Mouse (Mus musculus) lung, postnatal 10 days (tissue): ENCODE data around the gene Crip3.

Source experiments
- DNase-seq: peaks from one replicate; pipeline ENCODE4 v3.0.0; 2021

Crip3 gene

GRCm38 (mm10) chr17:46457791-46458190, 29.1 kb downstream of the Crip3 start:
- DNase-seq = peak; percentile 49

GRCm38 (mm10) chr17:46458439-46458838, 29.7 kb downstream of the Crip3 start:
- DNase-seq = no peak

- DNase-seq = no peak
Measured at GRCm38 (mm10) chr17:46460673-46461072, 31.9 kb downstream of the Crip3 start.

GRCm38 (mm10) chr17:46461347-46461746, 32.6 kb downstream of the Crip3 start:
- peak; percentile 43 for DNase-seq

- no peak for DNase-seq
Measured at GRCm38 (mm10) chr17:46462226-46462625, 33.5 kb downstream of the Crip3 start.

- DNase-seq = no peak
Measured at GRCm38 (mm10) chr17:46467830-46468229, 39.1 kb downstream of the Crip3 start.

GRCm38 (mm10) chr17:46476601-46477000, 47.9 kb downstream of the Crip3 start:
- no peak for DNase-seq

GRCm38 (mm10) chr17:46477286-46477685, 48.6 kb downstream of the Crip3 start:
- no peak for DNase-seq
